Mouse (Mus musculus) layer of hippocampus, adult 8-10 months (tissue): Measurements from ENCODE around the gene Ndst2. TPM values are rescaled to one million over a fixed set of nuclear protein-coding genes. Genes with fewer than 3 reads are reported as not detected.

ENCODE experiments used
- microRNA-seq, 2 experiments: library from miRNA; unstranded; fragments of <30 nt; microRNA quantifications; one replicate each; pipeline ENCODE4 v1.2.0; 2022
- total RNA-seq, 4 experiments: library from RNA; stranded (reverse); gene quantifications; 2 replicates each; pipeline ENCODE4 v1.2.4; 2022

The Ndst2 gene
- total RNA-seq, 4 experiments from 2014 or later: 16.6 to 24.3 (median 18.3) TPM

Small RNA genes lying within 50 kb of the gene (microRNA-seq; reads per million reads assigned to microRNA genes)
- gene Mir6946: 0.25 to 0.96 reads per million in 2 experiments

Other genes with a start within 250 kb of the Ndst2 start
- 1 to 10 TPM in 1 of 4 experiments, under 1 TPM in 3; 0.71 to 1.3 (median 0.96) TPM for gene Mss51, start 237.7 kb downstream of the Ndst2 start, total RNA-seq
- gene Ppp3cb, start 188.0 kb downstream of the Ndst2 start, total RNA-seq: 100 to 1,000 TPM; 256 to 309 (median 290) TPM
- 10 to 100 TPM; 53.4 to 67.8 (median 59.7) TPM for gene Usp54, start 93.5 kb downstream of the Ndst2 start, total RNA-seq
- 1 to 10 TPM in 2 of 4 experiments, not detected in 2; 1.0 to 1.1 TPM for gene Myoz1, start 78.0 kb downstream of the Ndst2 start, total RNA-seq
- under 1 TPM; 0.19 to 0.54 (median 0.27) TPM for gene Synpo2l, start 66.2 kb downstream of the Ndst2 start, total RNA-seq
- 100 to 1,000 TPM; 107 to 130 (median 112) TPM for gene Sec24c, start 60.3 kb downstream of the Ndst2 start, total RNA-seq
- 10 to 100 TPM; 14.6 to 15.8 (median 15.0) TPM for gene Fut11, start 39.6 kb downstream of the Ndst2 start, total RNA-seq
- 10 to 100 TPM; 47.7 to 53.5 (median 51.3) TPM for gene Chchd1, start 31.6 kb downstream of the Ndst2 start, total RNA-seq
- 100 to 1,000 TPM; 170 to 210 (median 191) TPM for gene Zswim8, start 27.0 kb downstream of the Ndst2 start, total RNA-seq
- gene Camk2g, start 59.5 kb upstream of the Ndst2 start, total RNA-seq: 100 to 1,000 TPM; 247 to 278 (median 262) TPM
- 10 to 100 TPM in 2 of 4 experiments, 1 to 10 TPM in 2; 4.1 to 26.9 (median 12.8) TPM for gene Plau, start 102.1 kb upstream of the Ndst2 start, total RNA-seq
- 10 to 100 TPM; 27.6 to 36.3 (median 30.7) TPM for gene Vcl, start 194.8 kb upstream of the Ndst2 start, total RNA-seq